Mouse (Mus musculus) layer of hippocampus, adult 11-12 months (tissue): Measurements from ENCODE around the gene Strbp.

Experiments used
- DNase-seq: peaks from one replicate; pipeline ENCODE4 v3.0.0; 2022; ENCODE audit warnings: low spot score

Gene Strbp

GRCm38 (mm10) chr2:37702301-37703172 is 1.1 kb downstream of the Strbp start:
- no peak for DNase-seq

- no peak for DNase-seq
Measured at GRCm38 (mm10) chr2:37689064-37689615, 14.5 kb downstream of the Strbp start.

- DNase-seq: no peak
Measured at GRCm38 (mm10) chr2:37687031-37687430, 16.6 kb downstream of the Strbp start.

- no peak for DNase-seq
Measured at GRCm38 (mm10) chr2:37684864-37685263, 18.8 kb downstream of the Strbp start.

- DNase-seq: no peak
Measured at GRCm38 (mm10) chr2:37682197-37682811, 21.4 kb downstream of the Strbp start.

GRCm38 (mm10) chr2:37651086-37651485 is 52.6 kb downstream of the Strbp start:
- DNase-seq: no peak

GRCm38 (mm10) chr2:37649590-37649989 is 54.1 kb downstream of the Strbp start:
- DNase-seq: no peak

- DNase-seq: no peak
Measured at GRCm38 (mm10) chr2:37648966-37649365, 54.7 kb downstream of the Strbp start.

- no peak for DNase-seq
Measured at GRCm38 (mm10) chr2:37623343-37623742, 80.3 kb downstream of the Strbp start.

- DNase-seq: no peak
Measured at GRCm38 (mm10) chr2:37587919-37588318, 115.7 kb downstream of the Strbp start.

- DNase-seq: no peak
Measured at GRCm38 (mm10) chr2:37578185-37578584, 125.5 kb downstream of the Strbp start.

GRCm38 (mm10) chr2:37576661-37577060 is 127.0 kb downstream of the Strbp start:
- no peak for DNase-seq

- DNase-seq: no peak
Measured at GRCm38 (mm10) chr2:37572141-37572540, 131.5 kb downstream of the Strbp start.

- no peak for DNase-seq
Measured at GRCm38 (mm10) chr2:37570703-37571102, 133.0 kb downstream of the Strbp start.

GRCm38 (mm10) chr2:37569888-37570287 is 133.8 kb downstream of the Strbp start:
- DNase-seq: no peak

- DNase-seq: no peak
Measured at GRCm38 (mm10) chr2:37566035-37566434, 137.6 kb downstream of the Strbp start.

- DNase-seq: no peak
Measured at GRCm38 (mm10) chr2:37565579-37565978, 138.1 kb downstream of the Strbp start.

- DNase-seq: no peak
Measured at GRCm38 (mm10) chr2:37556366-37556765, 147.3 kb downstream of the Strbp start.

GRCm38 (mm10) chr2:37549346-37550012 is 154.2 kb downstream of the Strbp start:
- DNase-seq: no peak

GRCm38 (mm10) chr2:37531639-37532038 is 172.0 kb downstream of the Strbp start:
- no peak for DNase-seq

- DNase-seq: no peak
Measured at GRCm38 (mm10) chr2:37530766-37531165, 172.9 kb downstream of the Strbp start.

GRCm38 (mm10) chr2:37529397-37529796 is 174.3 kb downstream of the Strbp start:
- DNase-seq: no peak

GRCm38 (mm10) chr2:37527587-37527986 is 176.1 kb downstream of the Strbp start:
- DNase-seq: no peak
